Mouse (Mus musculus) central nervous system, embryonic 11.5 days (tissue): ENCODE results near the gene Cpd. TPM values are rescaled to one million over a fixed set of nuclear protein-coding genes. Genes with fewer than 3 reads are reported as not detected.

Experiments used
- polyA plus RNA-seq: library from polyadenylated mRNA; depleted of rRNA; stranded (reverse); fragments of >200 nt; gene quantifications from 2 replicates; pipeline ENCODE4 v1.2.3, GENCODE M21; 2012; rRNA removed

Cpd gene
- 15.3 and 24.6 TPM in 2 replicates for polyA plus RNA-seq

GRCm38 (mm10) chr11:76846878-76847222, at the start of gene Cpd:
TSS of gene Cpd (minus strand) at chr11:76847018.

GRCm38 (mm10) chr11:76763053-76763740, 83.6 kb downstream of the Cpd start, which contains the start of gene Gosr1:
TSS of gene Gosr1 (minus strand) at chr11:76763579.

Other genes with a start within 250 kb of the Cpd start
- 46.8 and 60.6 TPM in 2 replicates for gene Abr, start 224.7 kb downstream of the Cpd start, polyA plus RNA-seq
- gene Bhlha9, start 174.5 kb downstream of the Cpd start, polyA plus RNA-seq = 0.19 and 0.68 TPM in 2 replicates
- 0.06 TPM in 1 of 2 replicates, not detected in the other for gene Trarg1, start 167.2 kb downstream of the Cpd start, polyA plus RNA-seq
- gene Gosr1, start 83.4 kb downstream of the Cpd start, polyA plus RNA-seq = 19.6 and 22.7 TPM in 2 replicates
- 0.05 and 0.07 TPM in 2 replicates for gene Tmigd1, start 55.1 kb upstream of the Cpd start, polyA plus RNA-seq
- 90.6 and 97.4 TPM in 2 replicates for gene Blmh, start 77.8 kb upstream of the Cpd start, polyA plus RNA-seq
- 1.00 and 1.5 TPM in 2 replicates for gene Slc6a4, start 151.6 kb upstream of the Cpd start, polyA plus RNA-seq
- 18.2 and 27.2 TPM in 2 replicates for gene Nsrp1, start 231.4 kb upstream of the Cpd start, polyA plus RNA-seq